Mouse (Mus musculus) heart, postnatal 0 days (tissue): ENCODE measurements at regions not wholly inside any gene's neighbourhood (a gene's known extent, or its start where the extent isn't known, plus 50 kb on each side); places are given as distances from the start of the nearest gene placed in this dataset.

ENCODE experiments used
- ATAC-seq: fragments of 200-750 bp; cut with Nextera tagmentation; 2 replicates; pipeline ENCODE4 v1.8.0; 2017; ENCODE audit warnings: low read depth, moderate number of reproducible peaks, moderate library complexity; ENCODE audit not compliant: insufficient read depth
- DNase-seq: peaks from one replicate; pipeline ENCODE4 v3.0.0-alpha.2; 2016; ENCODE audit warnings: low spot score
- H3K27ac ChIP-seq: fragments of 300-500 bp; sonication (generic); 2 replicates; pipeline ENCODE4 v1.5.1; 2014; ENCODE audit warnings: low read depth, mild to moderate bottlenecking
- H3K27me3 ChIP-seq: fragments of 300-500 bp; sonication (generic); 2 replicates; pipeline ENCODE4 v1.6.1; 2014; ENCODE audit warnings: low read length, mixed read lengths; ENCODE audit not compliant: control insufficient read depth, insufficient read depth
- H3K36me3 ChIP-seq: fragments of 300-500 bp; sonication (generic); replicated peaks from 2 replicates; pipeline ENCODE4 v1.6.1; 2014; ENCODE audit warnings: low read length, mixed read lengths; ENCODE audit not compliant: control insufficient read depth, insufficient read depth
- H3K4me1 ChIP-seq: fragments of 300-500 bp; sonication (generic); 2 replicates; pipeline ENCODE4 v1.6.1; 2014; ENCODE audit warnings: antibody characterized with exemption; ENCODE audit not compliant: control insufficient read depth, insufficient read depth
- H3K4me2 ChIP-seq: fragments of 300-500 bp; sonication (generic); 2 replicates; pipeline ENCODE4 v1.6.1; 2014; ENCODE audit warnings: low read depth, mild to moderate bottlenecking, low read length, moderate library complexity
- H3K4me3 ChIP-seq: fragments of 300-500 bp; sonication (generic); 2 replicates; pipeline ENCODE4 v1.5.1; 2014; ENCODE audit warnings: low read depth, low read length
- H3K9ac ChIP-seq: fragments of 300-500 bp; sonication (generic); replicated peaks from 2 replicates; pipeline ENCODE4 v1.6.1; 2014; ENCODE audit warnings: low read depth, low read length, mixed read lengths
- H3K9me3 ChIP-seq: fragments of 300-500 bp; sonication (generic); replicated peaks from 2 replicates; pipeline ENCODE4 v1.6.1; 2016; ENCODE audit warnings: low read length; ENCODE audit not compliant: control insufficient read depth
- CTCF ChIP-seq: IDR thresholded peaks from 2 replicates; pipeline ENCODE4 v1.5.1; 2016; ENCODE audit warnings: antibody characterized with exemption, control low read depth, low read depth
- EP300 ChIP-seq: IDR thresholded peaks from 2 replicates; pipeline ENCODE4 v1.6.1; 2016; ENCODE audit warnings: antibody characterized with exemption, low read depth
- WGBS: fragments of 180-500 bp; shearing (Covaris S2); extraction: QIAGEN DNeasy Blood & Tissue Kit; methylation state at CpG from one replicate; pipeline ENCODE4 v1.1.7; 2014; 5-methylcytosine and 5-hydroxymethylcytosine counted together

GRCm38 (mm10) chr13:84378553-84379332 is 156.6 kb downstream of the Tmem161b start:
- ATAC-seq (no peak), DNase-seq (no peak)
- Histone ChIP-seq H3K27me3 (no peaks in the 10 kb centered on the region), H3K36me3 (no peaks in the 10 kb centered on the region), H3K9me3 (peaks cover 2% of the 10 kb centered on the region; the same call in 1 of the 2 replicates), H3K4me3 (no peak overlapping the region), H3K4me1 (no peaks in the 10 kb centered on the region), H3K4me2 (no peak overlapping the region), H3K27ac (no peak overlapping the region), H3K9ac (no peak overlapping the region)
- TF ChIP-seq EP300, result no peak
- 75% methylated on average over 5 of the region's 5 CpGs for WGBS

GRCm38 (mm10) chr13:84391554-84391953 is 169.5 kb downstream of the Tmem161b start:
- no peak for TF ChIP-seq EP300
- no peaks in the 10 kb centered on the region for H3K4me1 ChIP-seq
- H3K4me2 ChIP-seq, result no peak overlapping the region
- no peak for DNase-seq
- no peak overlapping the region for H3K27ac ChIP-seq
- H3K27me3 ChIP-seq, result no peaks in the 10 kb centered on the region
- WGBS, result 76% methylated on average over 3 of the region's 3 CpGs
- H3K36me3 ChIP-seq, result no peaks in the 10 kb centered on the region
- no peak for ATAC-seq
- no peaks in the 10 kb centered on the region for H3K9me3 ChIP-seq
- no peak overlapping the region for H3K9ac ChIP-seq
- no peak overlapping the region for H3K4me3 ChIP-seq

GRCm38 (mm10) chr13:84398476-84399344 is 176.6 kb downstream of the Tmem161b start:
- Histone ChIP-seq H3K9ac (no peak overlapping the region), H3K4me3 (no peak overlapping the region), H3K4me2 (no peak overlapping the region), H3K27ac (no peak overlapping the region), H3K9me3 (no peaks in the 10 kb centered on the region), H3K36me3 (no peaks in the 10 kb centered on the region), H3K4me1 (no peaks in the 10 kb centered on the region), H3K27me3 (no peaks in the 10 kb centered on the region)
- TF ChIP-seq EP300 (no peak), CTCF (no peak)
- DNase-seq, result no peak
- no peak for ATAC-seq
- 58% methylated on average over 7 of the region's 7 CpGs for WGBS

GRCm38 (mm10) chr13:84399345-84400170 is 177.5 kb downstream of the Tmem161b start:
- ATAC-seq, result no peak
- Histone ChIP-seq H3K4me2 (no peak overlapping the region), H3K27me3 (no peaks in the 10 kb centered on the region), H3K4me1 (no peaks in the 10 kb centered on the region), H3K36me3 (no peaks in the 10 kb centered on the region), H3K4me3 (no peak overlapping the region), H3K9ac (no peak overlapping the region), H3K9me3 (no peaks in the 10 kb centered on the region), H3K27ac (no peak overlapping the region)
- 41% methylated on average over 3 of the region's 3 CpGs for WGBS
- TF ChIP-seq EP300, result no peak
- TF ChIP-seq CTCF, result no peak
- no peak for DNase-seq

GRCm38 (mm10) chr13:84401006-84401405 is 178.9 kb downstream of the Tmem161b start:
- H3K9me3 ChIP-seq, result no peaks in the 10 kb centered on the region

More at GRCm38 (mm10) chr13:84401006-84401405, 178.9 kb downstream of the Tmem161b start:
- no peaks in the 10 kb centered on the region for H3K27me3 ChIP-seq
- H3K9ac ChIP-seq, result no peak overlapping the region
- H3K36me3 ChIP-seq, result no peaks in the 10 kb centered on the region
- no peak for ATAC-seq
- TF ChIP-seq CTCF (no peak), EP300 (no peak)
- no peak overlapping the region for H3K4me3 ChIP-seq
- no peaks in the 10 kb centered on the region for H3K4me1 ChIP-seq
- DNase-seq, result no peak
- no peak overlapping the region for H3K4me2 ChIP-seq
- no peak overlapping the region for H3K27ac ChIP-seq
